Mouse (Mus musculus) brain, embryonic 14.5 days (tissue): ENCODE data around the gene Pdia2.

ENCODE experiments used
- CTCF ChIP-seq: fragments of 200-500 bp; IDR thresholded peaks from 2 replicates; pipeline ENCODE4 v1.5.1; 2012; ENCODE audit warnings: inconsistent platforms, mild to moderate bottlenecking, moderate library complexity, borderline replicate concordance; ENCODE audit not compliant: insufficient read depth, insufficient read length; ENCODE audit errors: extremely low read depth
- POLR2A ChIP-seq: fragments of 200-500 bp; IDR thresholded peaks from 2 replicates; pipeline ENCODE4 v1.6.1; 2012; ENCODE audit warnings: mild to moderate bottlenecking, inconsistent platforms, borderline replicate concordance; ENCODE audit not compliant: poor library complexity, insufficient read depth, insufficient read length, severe bottlenecking; ENCODE audit errors: extremely low read depth

DNA sequence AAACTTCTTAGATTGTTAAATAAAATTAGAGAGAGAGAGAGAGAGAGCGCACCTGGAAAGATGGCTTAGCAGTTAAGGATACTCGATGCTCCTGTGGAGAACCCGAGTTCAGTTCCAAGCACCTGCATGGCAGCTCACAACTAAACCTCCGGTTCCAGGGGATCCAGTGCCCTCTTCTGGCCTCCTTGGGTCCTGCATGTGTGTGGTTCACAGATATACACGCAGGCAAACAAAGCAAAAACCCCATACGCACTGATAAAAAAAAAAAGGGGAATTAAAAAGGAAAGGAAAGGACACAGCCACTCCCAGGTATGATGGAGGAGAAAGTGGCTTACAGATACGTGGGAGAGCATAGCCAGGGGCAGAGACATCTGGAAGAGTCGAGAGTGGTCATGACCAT lies 34.0 kb upstream of the Pdia2 start:
- no peak for TF ChIP-seq POLR2A
- TF ChIP-seq CTCF = peak; percentile 34; the same call in 1 of the 2 replicates
